Mouse (Mus musculus): ENCODE data around the gene Trabd2b. TPM values are rescaled to one million over a fixed set of nuclear protein-coding genes. Genes with fewer than 3 reads are reported as not detected.

Gene Trabd2b
- total and polyA plus RNA-seq, 2 experiments from 2014 or later = 0.63 to 0.71 TPM

DNA sequence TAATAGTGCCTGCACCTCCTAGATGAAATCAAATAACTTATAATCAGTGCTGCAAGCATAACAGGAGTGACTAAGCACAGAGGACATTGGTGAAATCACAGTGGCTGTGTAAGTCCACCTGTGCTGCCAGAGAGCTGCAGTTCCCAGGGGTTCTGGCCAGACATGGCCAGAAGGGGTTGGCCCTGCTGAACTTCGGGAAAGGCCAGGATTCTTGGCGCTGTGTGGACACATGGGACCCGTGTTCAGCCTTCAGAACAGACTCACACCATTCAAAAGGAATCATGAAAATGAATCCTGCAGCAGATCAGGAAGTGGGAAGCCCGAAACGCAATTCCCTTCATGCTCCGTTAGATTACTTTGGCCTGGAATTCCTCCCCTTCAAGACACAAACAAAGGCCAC lies 125.1 kb downstream of the Trabd2b start:
- Histone ChIP-seq H3K36me3 (ENCODE audit: insufficient read depth) (no peaks in the 10 kb centered on the region), H3K27me3 (ENCODE audit: insufficient read depth, low read length) (no peaks in the 10 kb centered on the region), H3K9me3 (ENCODE audit: low read length) (no peaks in the 10 kb centered on the region), H3K27ac (ENCODE audit: low read depth, low read length) (no peak overlapping the region), H3K9ac (no peak overlapping the region), H3K4me2 (ENCODE audit: low read depth) (no peak overlapping the region), H3K4me1 (ENCODE audit: insufficient read depth) (no peaks in the 10 kb centered on the region), H3K4me3 (ENCODE audit: low read depth, low read length) (no peak overlapping the region)
- ATAC-seq (no peak), DNase-seq (no peak)
- WGBS = 34% methylated on average over 6 of the region's 6 CpGs
- TF ChIP-seq CTCF (IDR thresholded peaks at IDR 0.05; ENCODE audit: low read depth) = no peak

DNA sequence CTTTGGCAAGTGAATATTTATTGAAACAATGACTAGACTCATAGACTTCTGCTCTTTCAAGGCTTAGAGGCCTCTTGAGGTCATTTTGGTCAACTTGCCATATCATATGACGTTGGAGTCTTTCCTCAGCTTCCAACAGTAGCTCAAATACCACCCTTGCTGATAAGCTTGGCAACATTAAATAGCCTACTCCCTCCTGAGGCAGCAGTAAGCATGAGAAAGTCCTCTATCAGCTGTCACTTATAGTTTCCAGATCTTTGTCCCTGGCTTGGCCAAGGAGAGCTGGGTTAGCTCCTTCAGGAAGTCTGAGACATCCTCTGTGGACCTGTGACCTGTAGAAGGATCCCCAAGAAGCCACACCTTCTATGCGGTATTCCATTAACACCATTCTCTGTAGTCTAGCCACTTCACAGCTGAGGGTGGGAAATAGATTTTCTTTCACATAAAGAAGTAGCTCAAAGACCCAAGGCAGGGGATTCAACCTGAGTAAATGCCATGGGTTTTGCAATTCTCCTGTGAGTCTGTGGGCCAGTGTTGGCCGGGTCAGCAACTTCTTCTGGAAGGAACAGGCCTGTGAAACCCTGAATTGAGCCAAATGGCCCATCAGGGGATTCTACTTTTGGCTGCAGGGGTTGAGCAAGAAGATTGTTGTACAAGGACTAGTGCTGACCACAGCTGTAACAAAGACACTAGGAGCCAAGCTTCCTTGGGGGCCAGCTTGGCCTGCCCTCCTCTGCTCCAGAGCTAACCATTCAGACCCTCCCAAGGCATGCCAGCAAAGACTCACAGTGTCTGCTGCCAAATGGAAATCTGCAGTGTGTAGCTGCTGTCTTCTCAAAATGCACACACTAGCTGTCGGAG lies 127.6 kb downstream of the Trabd2b start:
- no peak for ATAC-seq
- Histone ChIP-seq H3K4me3 (ENCODE audit: low read depth, low read length) (no peak overlapping the region), H3K4me1 (ENCODE audit: insufficient read depth) (no peaks in the 10 kb centered on the region)

DNA sequence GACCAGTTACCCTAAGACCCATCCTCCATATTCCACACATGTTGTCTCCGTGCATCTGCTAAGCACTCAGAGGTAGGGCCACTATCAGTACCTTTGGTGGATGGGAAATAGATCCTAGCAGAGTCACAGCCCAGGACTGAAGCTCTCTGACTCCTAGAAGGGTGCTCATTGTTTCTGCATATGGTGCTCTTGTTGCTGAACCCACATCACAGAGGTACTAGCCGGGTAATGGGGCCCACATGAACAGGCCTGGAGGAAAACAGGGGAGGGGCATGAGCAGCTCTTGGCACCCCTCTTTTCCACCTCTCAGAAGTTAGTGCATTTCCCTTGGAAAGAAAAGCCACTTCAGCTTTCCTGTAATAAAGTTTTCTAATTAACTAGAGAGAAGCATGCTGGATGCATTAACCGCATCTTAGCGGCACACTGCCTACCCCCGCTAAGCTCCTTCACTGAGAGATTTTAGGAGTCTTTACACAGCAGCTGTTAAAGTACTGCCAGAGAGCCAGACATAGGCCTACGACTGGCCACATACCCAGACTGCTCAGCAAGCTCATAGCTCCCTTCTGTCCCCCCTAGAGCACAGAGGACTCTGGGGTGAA lies 131.0 kb downstream of the Trabd2b start:
- WGBS = 63% methylated on average over 6 of the region's 6 CpGs
- DNase-seq (no peak), ATAC-seq (no peak)
- no peak for TF ChIP-seq CTCF (IDR thresholded peaks at IDR 0.05; ENCODE audit: low read depth)
- H3K4me2 ChIP-seq (ENCODE audit: low read depth) = no peak overlapping the region
- no peaks in the 10 kb centered on the region for H3K9me3 ChIP-seq (ENCODE audit: low read length)
- H3K36me3 ChIP-seq (ENCODE audit: insufficient read depth) = no peaks in the 10 kb centered on the region
- no peak overlapping the region for H3K4me3 ChIP-seq (ENCODE audit: low read depth, low read length)
- H3K4me1 ChIP-seq (ENCODE audit: insufficient read depth) = no peaks in the 10 kb centered on the region
- no peak overlapping the region for H3K27ac ChIP-seq (ENCODE audit: low read depth, low read length)
- H3K27me3 ChIP-seq (ENCODE audit: insufficient read depth, low read length) = no peaks in the 10 kb centered on the region
- no peak overlapping the region for H3K9ac ChIP-seq

More for the DNA sequence above, 127.6 kb downstream of the Trabd2b start:
- Histone ChIP-seq H3K27ac (ENCODE audit: low read depth, low read length) (no peak overlapping the region), H3K36me3 (ENCODE audit: insufficient read depth) (no peaks in the 10 kb centered on the region), H3K9ac (no peak overlapping the region), H3K27me3 (ENCODE audit: insufficient read depth, low read length) (no peaks in the 10 kb centered on the region), H3K4me2 (ENCODE audit: low read depth) (no peak overlapping the region), H3K9me3 (ENCODE audit: low read length) (no peaks in the 10 kb centered on the region)
- DNase-seq = no peak
- WGBS = 78% methylated on average over 4 of the region's 4 CpGs
- TF ChIP-seq CTCF (IDR thresholded peaks at IDR 0.05; ENCODE audit: low read depth) = no peak

DNA sequence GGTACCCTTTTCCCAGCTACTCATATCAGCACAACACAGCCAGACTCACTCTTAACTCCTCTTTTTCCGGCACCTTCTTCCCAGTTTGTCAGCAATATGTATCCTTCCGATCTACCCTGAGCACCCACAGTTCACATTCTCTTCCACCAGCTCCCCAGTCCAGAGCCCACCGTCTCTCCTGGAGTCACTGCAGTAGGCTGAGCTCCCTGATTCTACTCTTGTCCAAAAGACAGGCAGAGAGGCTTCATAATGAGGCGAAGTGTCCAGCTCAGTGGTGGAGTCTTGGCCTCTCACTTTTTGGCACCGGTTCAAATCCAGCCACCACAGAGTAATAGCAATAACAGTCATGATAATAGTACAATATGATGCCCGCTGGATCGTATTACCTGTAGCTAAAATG lies 133.5 kb downstream of the Trabd2b start:
- no peaks in the 10 kb centered on the region for H3K9me3 ChIP-seq (ENCODE audit: low read length)
- H3K9ac ChIP-seq = no peak overlapping the region
- no peak overlapping the region for H3K27ac ChIP-seq (ENCODE audit: low read depth, low read length)
- no peak for ATAC-seq
- WGBS = 92% methylated on average over 7 of the region's 7 CpGs
- no peak overlapping the region for H3K4me3 ChIP-seq (ENCODE audit: low read depth, low read length)
- no peaks in the 10 kb centered on the region for H3K4me1 ChIP-seq (ENCODE audit: insufficient read depth)
- DNase-seq = no peak
- no peak for TF ChIP-seq CTCF (IDR thresholded peaks at IDR 0.05; ENCODE audit: low read depth)
- H3K36me3 ChIP-seq (ENCODE audit: insufficient read depth) = no peaks in the 10 kb centered on the region
- no peaks in the 10 kb centered on the region for H3K27me3 ChIP-seq (ENCODE audit: insufficient read depth, low read length)
- H3K4me2 ChIP-seq (ENCODE audit: low read depth) = no peak overlapping the region

DNA sequence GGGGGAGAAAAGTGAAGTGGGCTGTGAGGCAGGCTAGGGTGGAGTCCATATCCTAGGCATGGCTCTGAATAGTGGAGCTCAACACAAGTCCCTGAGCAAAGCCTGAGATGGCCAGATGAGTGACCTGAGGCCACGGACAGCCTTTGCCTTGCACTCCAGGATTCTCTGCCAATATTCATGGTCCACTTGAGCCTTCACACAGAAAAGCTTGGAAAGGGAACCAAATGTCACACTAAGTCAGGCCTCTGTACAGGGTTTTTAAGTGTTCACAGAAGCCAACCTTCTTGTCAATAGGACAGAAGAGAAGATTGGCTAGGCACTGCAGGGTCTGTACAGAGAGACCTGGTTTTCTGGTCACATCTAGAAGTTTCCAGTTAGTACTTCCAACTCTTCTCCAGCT lies 134.7 kb downstream of the Trabd2b start:
- WGBS = 83% methylated on average over 1 of the region's 1 CpGs
- no peak for DNase-seq
- H3K9me3 ChIP-seq (ENCODE audit: low read length) = no peaks in the 10 kb centered on the region
- no peak overlapping the region for H3K4me3 ChIP-seq (ENCODE audit: low read depth, low read length)
- no peak for TF ChIP-seq CTCF (IDR thresholded peaks at IDR 0.05; ENCODE audit: low read depth)
- H3K4me2 ChIP-seq (ENCODE audit: low read depth) = no peak overlapping the region
- H3K4me1 ChIP-seq (ENCODE audit: insufficient read depth) = no peaks in the 10 kb centered on the region
- no peak overlapping the region for H3K27ac ChIP-seq (ENCODE audit: low read depth, low read length)
- no peaks in the 10 kb centered on the region for H3K36me3 ChIP-seq (ENCODE audit: insufficient read depth)
- ATAC-seq = no peak
- no peaks in the 10 kb centered on the region for H3K27me3 ChIP-seq (ENCODE audit: insufficient read depth, low read length)
- H3K9ac ChIP-seq = no peak overlapping the region

DNA sequence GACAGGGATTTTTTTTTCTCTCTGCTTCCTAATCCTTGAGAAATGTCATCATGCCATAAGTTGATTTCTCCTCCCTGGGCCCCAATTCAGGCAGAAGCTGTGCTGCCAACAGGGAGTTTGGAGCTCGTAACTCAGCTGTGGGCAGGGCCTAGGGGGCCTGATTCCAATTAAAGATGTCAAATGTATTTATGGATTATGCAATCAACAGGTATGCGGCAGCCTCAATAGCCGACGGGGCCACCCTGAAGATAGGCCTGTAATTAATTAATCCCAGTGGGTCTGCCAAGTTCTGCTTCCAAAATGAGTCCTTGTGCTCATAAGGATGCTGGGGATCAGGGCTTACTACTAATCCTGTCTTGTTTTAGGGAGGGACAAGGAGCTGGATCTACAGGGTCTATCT lies 135.6 kb downstream of the Trabd2b start:
- no peak for TF ChIP-seq CTCF (IDR thresholded peaks at IDR 0.05; ENCODE audit: low read depth)
- DNase-seq (no peak), ATAC-seq (no peak)
- H3K9me3 ChIP-seq (ENCODE audit: low read length) = no peaks in the 10 kb centered on the region
- no peaks in the 10 kb centered on the region for H3K27me3 ChIP-seq (ENCODE audit: insufficient read depth, low read length)
- H3K4me1 ChIP-seq (ENCODE audit: insufficient read depth) = no peaks in the 10 kb centered on the region
- no peaks in the 10 kb centered on the region for H3K36me3 ChIP-seq (ENCODE audit: insufficient read depth)
- no peak overlapping the region for H3K4me2 ChIP-seq (ENCODE audit: low read depth)
- 49% methylated on average over 4 of the region's 4 CpGs for WGBS
- H3K9ac ChIP-seq = no peak overlapping the region
- no peak overlapping the region for H3K27ac ChIP-seq (ENCODE audit: low read depth, low read length)
- no peak overlapping the region for H3K4me3 ChIP-seq (ENCODE audit: low read depth, low read length)

DNA sequence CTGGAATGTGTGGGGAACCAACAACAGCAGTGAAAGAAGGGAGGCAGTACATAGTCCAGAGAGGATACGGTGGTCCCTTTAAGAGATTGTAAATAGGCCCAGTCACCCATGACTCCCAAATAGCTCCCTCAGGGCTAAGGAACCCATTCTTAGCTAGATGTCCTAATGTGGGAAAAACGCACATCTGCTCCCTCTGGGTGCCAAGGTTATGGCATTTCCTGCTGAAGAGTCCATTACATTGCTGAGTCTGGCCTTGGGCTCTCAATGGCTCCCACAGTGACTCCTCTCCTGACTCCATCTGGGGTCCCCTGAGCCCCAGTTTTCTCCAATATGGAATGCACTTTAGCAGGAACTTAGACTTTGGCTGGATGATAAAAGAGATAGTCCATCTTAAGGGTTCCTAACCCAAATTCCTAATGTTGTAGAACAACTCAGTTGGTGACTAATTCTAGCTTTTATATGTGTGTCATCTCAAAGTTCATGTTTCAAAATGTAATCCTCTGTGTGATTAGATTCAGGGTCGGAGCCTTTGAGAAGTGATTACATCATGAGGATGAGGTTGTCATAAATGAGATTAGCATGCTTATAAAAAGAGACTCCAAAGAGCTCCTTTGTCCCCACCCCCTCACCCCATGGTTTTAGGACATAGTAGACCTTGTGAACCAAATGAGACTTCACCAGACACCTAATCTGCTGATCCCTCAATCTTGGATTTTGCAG lies 139.1 kb downstream of the Trabd2b start:
- Histone ChIP-seq H3K4me1 (ENCODE audit: insufficient read depth) (no peaks in the 10 kb centered on the region), H3K27ac (ENCODE audit: low read depth, low read length) (no peak overlapping the region), H3K36me3 (ENCODE audit: insufficient read depth) (no peaks in the 10 kb centered on the region), H3K9ac (no peak overlapping the region), H3K4me2 (ENCODE audit: low read depth) (no peak overlapping the region), H3K4me3 (ENCODE audit: low read depth, low read length) (no peak overlapping the region), H3K27me3 (ENCODE audit: insufficient read depth, low read length) (no peaks in the 10 kb centered on the region), H3K9me3 (ENCODE audit: low read length) (no peaks in the 10 kb centered on the region)
- ATAC-seq (no peak), DNase-seq (no peak)
- TF ChIP-seq CTCF (IDR thresholded peaks at IDR 0.05; ENCODE audit: low read depth) = no peak
- 83% methylated on average over 3 of the region's 3 CpGs for WGBS

Measured in forebrain, postnatal 0 days (tissue).